Mouse (Mus musculus) brain, embryonic 18.5 days (tissue): ENCODE measurements at regions not wholly inside any gene's neighbourhood (a gene's known extent, or its start where the extent isn't known, plus 50 kb on each side); places are given as distances from the start of the nearest gene placed in this dataset.

Experiments
- DNase-seq: peaks from one replicate; pipeline ENCODE4 v3.0.0-alpha.2; 2012; ENCODE audit warnings: low read depth, low spot score

- DNase-seq: no peak
Measured at GRCm38 (mm10) chr13:44037774-44038294, 253.3 kb downstream of the Cd83 start.

- no peak for DNase-seq
Measured at GRCm38 (mm10) chr13:44038322-44038721, 253.7 kb downstream of the Cd83 start.

GRCm38 (mm10) chr13:44040640-44041039 lies 256.1 kb downstream of the Cd83 start:
- no peak for DNase-seq

GRCm38 (mm10) chr13:44042730-44043493 lies 258.3 kb downstream of the Cd83 start:
- DNase-seq: no peak

GRCm38 (mm10) chr13:44043494-44043885 lies 258.9 kb downstream of the Cd83 start:
- DNase-seq: peak; percentile 55

GRCm38 (mm10) chr13:44044546-44045216 lies 260.1 kb downstream of the Cd83 start:
- no peak for DNase-seq

GRCm38 (mm10) chr13:44046436-44046835 lies 261.9 kb downstream of the Cd83 start:
- no peak for DNase-seq

- no peak for DNase-seq
Measured at GRCm38 (mm10) chr13:44054157-44054556, 269.6 kb downstream of the Cd83 start.

GRCm38 (mm10) chr13:44055573-44056491 lies 271.3 kb downstream of the Cd83 start:
- no peak for DNase-seq

- no peak for DNase-seq
Measured at GRCm38 (mm10) chr13:44056716-44057115, 272.1 kb downstream of the Cd83 start.

GRCm38 (mm10) chr13:44057542-44057941 lies 273.0 kb downstream of the Cd83 start:
- no peak for DNase-seq

GRCm38 (mm10) chr13:44058277-44058676 lies 273.7 kb downstream of the Cd83 start:
- DNase-seq: no peak

GRCm38 (mm10) chr13:44059436-44059835 lies 274.9 kb downstream of the Cd83 start:
- no peak for DNase-seq

GRCm38 (mm10) chr13:44061286-44061685 lies 276.7 kb downstream of the Cd83 start:
- no peak for DNase-seq

GRCm38 (mm10) chr13:44061721-44062300 lies 277.2 kb downstream of the Cd83 start:
- DNase-seq: no peak

- DNase-seq: no peak
Measured at GRCm38 (mm10) chr13:44063317-44063716, 278.7 kb downstream of the Cd83 start.

- no peak for DNase-seq
Measured at GRCm38 (mm10) chr13:44064026-44064425, 279.5 kb downstream of the Cd83 start.

- DNase-seq: no peak
Measured at GRCm38 (mm10) chr13:44065741-44066185, 281.2 kb downstream of the Cd83 start.

- DNase-seq: no peak
Measured at GRCm38 (mm10) chr13:44067244-44067643, 282.7 kb downstream of the Cd83 start.

- DNase-seq: no peak
Measured at GRCm38 (mm10) chr13:44068951-44069350, 284.4 kb downstream of the Cd83 start.

GRCm38 (mm10) chr13:44073122-44073521 lies 288.5 kb downstream of the Cd83 start:
- peak; percentile 56 for DNase-seq
